Mouse (Mus musculus) bone marrow, adult 2 months (tissue): Measurements from ENCODE around the gene Pdzph1.

Experiments used
- CTCF ChIP-seq: fragments of 200-500 bp; IDR thresholded peaks from 2 replicates; pipeline ENCODE4 v1.5.1; 2011; ENCODE audit warnings: low read length, control low read depth; ENCODE audit not compliant: control insufficient read depth, insufficient read depth
- POLR2A ChIP-seq: fragments of 200-500 bp; IDR thresholded peaks from 2 replicates; pipeline ENCODE4 v1.6.1; 2011; ENCODE audit warnings: low read depth, mild to moderate bottlenecking, control low read depth, low read length, borderline replicate concordance; ENCODE audit not compliant: control insufficient read depth

GRCm38 (mm10) chr17:58923901-58924476 lies 67.2 kb downstream of the Pdzph1 start:
- TF ChIP-seq CTCF, result no peak
- no peak for TF ChIP-seq POLR2A
